Mouse (Mus musculus) thymus, adult 2 months (tissue): Measurements from ENCODE around the gene Aff3.

ENCODE experiments used
- CTCF ChIP-seq: fragments of 200-500 bp; IDR thresholded peaks from 2 replicates; pipeline ENCODE4 v1.5.1; 2012; ENCODE audit warnings: mild to moderate bottlenecking, control low read depth, low read length, moderate library complexity, borderline replicate concordance; ENCODE audit not compliant: control insufficient read depth, poor library complexity, insufficient read depth; ENCODE audit errors: extremely low read depth
- POLR2A ChIP-seq: fragments of 200-500 bp; IDR thresholded peaks from 2 replicates; pipeline ENCODE4 v1.6.1; 2012; ENCODE audit warnings: mild to moderate bottlenecking, low read length, control low read depth, moderate library complexity; ENCODE audit not compliant: control insufficient read depth, poor library complexity, insufficient read depth; ENCODE audit errors: extremely low read depth

DNA sequence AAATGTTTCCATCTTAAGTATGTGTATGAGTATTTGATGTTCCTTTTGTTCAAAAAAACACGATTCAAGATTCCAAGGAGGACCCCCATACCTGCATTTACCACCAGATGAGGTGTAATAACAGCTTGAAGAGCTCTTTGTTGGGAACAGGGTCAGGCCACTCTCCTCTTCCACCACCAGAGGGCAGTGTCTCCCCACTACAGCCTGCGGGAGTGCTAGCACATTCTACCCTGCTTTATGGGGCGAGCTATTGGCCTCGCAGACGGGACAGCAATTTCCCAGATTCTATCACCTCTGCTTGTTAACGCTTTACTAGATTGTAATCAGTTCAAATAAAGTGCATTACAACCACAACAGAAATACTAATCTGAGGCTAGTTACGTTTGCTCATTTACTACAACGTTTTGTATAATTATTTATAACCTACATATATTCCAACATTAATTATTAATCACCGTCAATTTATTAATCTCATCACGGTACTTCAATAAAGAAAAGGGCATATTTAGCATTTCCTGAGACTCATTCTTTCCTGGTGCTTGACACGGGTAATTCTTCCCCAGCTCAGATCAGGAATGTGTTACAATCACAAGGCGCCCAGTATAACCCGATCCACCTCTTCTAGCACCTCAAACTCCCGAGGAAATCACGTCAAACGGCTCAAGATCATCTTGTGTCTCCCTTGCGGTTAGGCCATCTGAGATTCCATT is 479.1 kb downstream of the Aff3 start:
- no peak for TF ChIP-seq POLR2A
- peak; percentile 75; the same call in 1 of the 2 replicates for TF ChIP-seq CTCF
